Mouse (Mus musculus) ovary, postnatal 36 days (tissue): Measurements from ENCODE around the gene Slc22a28.
"Not testable (repeated sequence)": the region's sequence is repeated elsewhere in the genome, so short reads cannot be mapped to it uniquely, and the experiment has no call there.

Experiments used
- DNase-seq: peaks from one replicate; pipeline ENCODE4 v3.0.0; 2022; ENCODE audit warnings: low spot score, mixed read lengths

Slc22a28 gene

DNA sequence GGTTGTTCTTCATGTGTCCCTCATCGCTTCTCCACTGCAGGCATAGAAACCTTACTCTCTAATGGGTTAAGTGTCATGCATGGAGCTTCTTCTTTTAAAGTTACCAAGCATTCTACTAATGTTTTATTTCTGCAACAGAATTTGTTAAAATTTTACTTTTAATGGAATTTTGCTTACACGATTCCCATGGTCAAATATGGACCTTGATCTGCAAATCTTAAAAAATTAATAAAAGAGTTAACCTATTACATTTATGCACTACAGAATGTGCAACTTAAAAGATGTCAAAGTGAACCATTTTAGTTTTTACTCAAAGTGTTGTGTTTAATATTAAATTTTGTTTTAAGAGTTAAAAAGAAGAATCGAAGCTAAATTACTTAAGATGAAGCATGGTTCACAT lies at the start of gene Slc22a28:
Slc22a28 (minus strand) TSS at position 102 of the 400 bp plus-strand sequence.
- DNase-seq, result not testable (repeated sequence)

DNA sequence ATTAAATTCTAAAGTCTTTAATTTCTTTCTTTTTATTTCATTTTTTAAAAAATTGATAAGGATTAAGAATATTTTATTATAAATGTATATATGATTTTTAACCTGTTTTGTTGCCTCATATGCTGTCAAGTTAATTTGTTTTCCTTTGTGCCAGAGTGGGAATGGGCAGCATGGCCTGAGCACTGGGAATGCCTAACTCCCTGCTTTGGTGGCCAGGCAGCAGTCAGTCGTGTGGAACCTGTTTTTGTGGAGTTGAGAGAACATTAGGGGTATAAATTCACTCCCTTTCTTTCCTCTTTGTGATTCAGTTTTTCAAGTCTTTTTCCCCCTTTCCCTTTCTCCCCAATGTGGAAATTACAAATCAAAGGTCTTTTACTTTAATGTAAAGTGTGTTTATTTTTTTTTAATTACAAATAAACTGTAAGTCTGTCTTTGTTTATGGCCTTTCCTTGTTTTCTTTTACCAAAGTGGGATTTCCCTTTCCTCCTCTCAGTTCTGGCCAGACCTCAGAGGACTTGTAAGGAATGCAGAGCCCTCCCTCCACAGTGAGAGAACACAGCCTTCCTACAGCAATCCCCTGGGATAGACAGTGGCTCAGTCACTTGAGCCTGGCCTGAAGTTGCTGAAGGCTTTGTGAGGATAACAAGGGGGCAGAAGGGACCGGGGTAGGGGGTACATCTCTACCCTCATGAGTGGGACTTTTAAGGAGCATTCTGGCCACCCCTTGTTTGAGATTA lies 17.2 kb upstream of the Slc22a28 start:
- DNase-seq, result no peak

DNA sequence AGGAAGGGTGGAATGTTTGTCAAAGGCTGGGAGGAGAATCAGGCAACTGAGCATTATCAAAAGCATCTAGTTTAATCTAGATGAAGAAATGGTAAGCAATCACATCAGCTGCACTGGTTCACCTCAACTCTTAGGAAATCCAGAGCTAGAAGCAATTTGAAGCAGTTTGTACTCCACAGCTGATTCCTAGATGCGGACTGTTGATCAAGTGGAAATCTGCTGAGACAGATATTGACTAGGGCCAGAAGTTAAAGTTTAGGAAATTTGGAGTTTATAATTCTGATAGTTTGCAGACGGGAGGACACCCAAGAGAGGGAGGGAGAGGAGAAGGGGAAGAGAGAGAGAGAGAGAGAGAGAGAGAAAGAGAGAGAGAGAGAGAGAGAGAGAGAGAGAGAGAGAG lies 10.9 kb upstream of the Slc22a28 start:
- DNase-seq, result not testable (repeated sequence)

DNA sequence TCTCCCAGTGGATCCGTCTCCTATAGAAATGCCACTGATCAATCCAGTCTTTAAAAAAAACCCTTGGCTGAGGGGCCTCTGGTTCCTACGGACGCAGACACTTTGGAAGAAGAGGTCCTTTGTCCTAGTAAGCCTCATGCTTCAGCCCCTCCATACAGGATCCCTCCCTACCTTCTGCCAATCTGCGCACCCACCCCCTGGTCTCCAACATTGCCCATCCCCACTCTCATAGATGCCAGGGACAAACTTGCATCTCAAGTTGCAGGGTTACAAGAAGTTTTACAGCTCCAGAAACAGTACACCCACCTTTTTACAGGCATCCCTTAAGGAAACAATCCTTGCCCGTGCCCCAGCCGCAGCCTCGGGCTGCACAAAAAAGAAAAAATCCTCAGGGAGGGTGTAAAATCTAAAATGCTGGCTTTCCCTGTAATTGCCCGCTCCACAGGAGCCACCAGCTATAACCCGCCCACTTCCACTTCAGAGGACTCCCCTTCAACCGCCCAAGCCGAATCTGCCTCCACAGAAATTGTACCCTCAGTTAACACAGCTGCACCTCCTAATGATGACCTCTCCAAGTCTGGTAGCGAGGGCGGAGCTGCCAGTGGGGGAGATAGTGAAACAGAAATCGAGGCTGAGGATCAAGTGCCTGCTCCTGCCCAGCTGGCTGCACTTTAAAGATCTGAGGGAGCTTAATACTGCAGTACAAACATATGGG lies 2.5 kb upstream of the Slc22a28 start:
- DNase-seq, result not testable (repeated sequence)

DNA sequence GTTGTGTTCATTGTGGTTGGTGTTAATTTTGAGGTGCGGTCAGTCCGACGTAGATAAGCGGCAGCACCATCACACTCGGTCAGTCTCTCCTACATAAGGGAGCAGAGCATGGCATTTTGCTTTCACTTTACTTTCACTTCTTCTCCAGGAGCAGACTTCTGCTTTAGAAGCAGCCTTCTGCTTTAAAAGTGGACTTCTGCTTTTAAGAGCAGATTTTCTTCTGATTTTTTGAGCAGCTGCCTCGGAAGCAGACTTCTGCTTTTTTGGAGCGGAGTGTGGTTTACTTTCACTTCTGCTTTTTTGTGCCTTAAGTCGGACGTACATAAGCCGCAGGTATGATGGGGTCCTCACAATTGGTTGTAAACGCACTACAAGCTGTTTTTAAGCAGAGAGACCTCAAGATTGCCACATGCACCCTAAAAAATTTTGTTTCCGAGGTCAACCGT lies 111.9 kb downstream of the Slc22a28 start:
- DNase-seq, result no peak

DNA sequence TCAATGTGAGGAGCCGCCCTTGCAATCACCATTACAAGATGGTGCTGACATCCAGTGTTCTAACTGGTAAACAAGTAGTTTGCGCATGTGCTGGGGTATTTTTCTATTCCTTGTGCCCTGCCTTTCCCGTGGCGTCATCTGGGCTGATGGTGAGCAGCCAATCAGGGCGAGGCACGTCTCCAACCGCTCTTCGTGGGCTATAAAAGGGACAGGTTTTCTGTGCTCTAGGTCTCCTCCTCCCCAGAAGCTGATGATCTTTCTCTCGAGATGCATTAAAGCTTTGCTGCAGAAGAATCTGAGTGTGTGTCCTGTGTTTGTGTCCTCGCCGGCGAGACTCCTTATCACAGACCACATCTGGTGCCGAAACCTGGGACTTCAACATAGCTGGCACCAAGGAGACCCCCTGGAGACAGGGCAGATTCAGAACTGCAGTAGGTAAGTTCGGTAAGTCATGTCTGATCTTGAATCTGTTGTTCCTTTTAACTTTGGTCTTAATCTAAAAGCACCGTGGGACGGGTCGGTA lies 112.4 kb downstream of the Slc22a28 start:
- DNase-seq, result not testable (repeated sequence)

DNA sequence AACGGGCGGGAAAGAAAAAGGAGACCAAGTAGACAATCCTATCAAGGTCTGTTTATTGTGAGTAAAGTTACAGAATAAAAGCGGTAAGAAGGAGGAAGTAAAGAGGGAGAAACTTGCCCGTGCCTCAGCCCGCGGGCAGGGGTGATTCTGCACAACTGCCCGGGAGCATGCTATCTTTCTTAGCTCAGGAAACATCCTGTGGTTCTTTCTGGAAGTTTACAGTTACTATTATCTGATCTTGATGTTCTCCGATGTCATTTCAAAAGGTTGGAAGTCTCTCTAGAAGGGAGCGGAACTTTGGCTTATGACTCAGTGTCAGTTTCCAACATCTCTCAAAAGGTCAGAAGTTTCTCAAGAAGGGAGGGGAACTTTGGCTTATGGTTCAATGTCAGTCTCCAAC lies 113.2 kb downstream of the Slc22a28 start:
- DNase-seq, result not testable (repeated sequence)
